Mouse (Mus musculus) megakaryocyte, embryonic 14.5 days (primary cell): ENCODE data around the gene Nrxn2. TPM values are rescaled to one million over a fixed set of nuclear protein-coding genes. Genes with fewer than 3 reads are reported as not detected.

Experiments
- H3K27me3 ChIP-seq: replicated peaks from 2 replicates; pipeline ENCODE3; 2012; ENCODE audit warnings: inconsistent platforms
- H3K36me3 ChIP-seq: replicated peaks from 2 replicates; pipeline ENCODE3; 2012; ENCODE audit warnings: low read length, inconsistent platforms, mixed read lengths
- H3K4me1 ChIP-seq: 2 replicates; pipeline ENCODE4 v1.6.1; 2012; ENCODE audit warnings: inconsistent platforms
- H3K4me3 ChIP-seq: replicated peaks from 2 replicates; pipeline ENCODE3; 2012; ENCODE audit warnings: moderate library complexity, mild to moderate bottlenecking, inconsistent platforms
- H3K9me3 ChIP-seq: 2 replicates; pipeline ENCODE4 v1.6.1; 2012; ENCODE audit warnings: inconsistent platforms
- FLI1 ChIP-seq: IDR thresholded peaks from 2 replicates; pipeline ENCODE4 v1.6.1; 2012; ENCODE audit warnings: low read length, inconsistent platforms, mixed read lengths
- GATA1 ChIP-seq: IDR thresholded peaks from 3 replicates; pipeline ENCODE4 v1.6.1; 2012; ENCODE audit warnings: mixed read lengths, low read length, inconsistent platforms, borderline replicate concordance
- polyA plus RNA-seq: library from polyadenylated mRNA; stranded (reverse); fragments of >175 nt; gene quantifications from 2 replicates; pipeline ENCODE4 v1.2.3, GENCODE M21; 2012; ENCODE audit warnings: low replicate concordance; ENCODE audit not compliant: insufficient read depth

Nrxn2 gene
- polyA plus RNA-seq, 1 experiment: 0.62 TPM

- H3K9me3 ChIP-seq: no peaks in the 10 kb centered on the region
- no peaks in the 10 kb centered on the region for H3K27me3 ChIP-seq
- peaks cover 74% of the 10 kb centered on the region for H3K4me1 ChIP-seq
- TF ChIP-seq GATA1: no peak
- TF ChIP-seq FLI1: no peak
- H3K4me3 ChIP-seq: no peak overlapping the region
- H3K36me3 ChIP-seq: peaks cover 54% of the 10 kb centered on the region
These were observed 37.9 kb upstream of the Nrxn2 start for GRCm38 (mm10) chr19:6380411-6381166.

DNA sequence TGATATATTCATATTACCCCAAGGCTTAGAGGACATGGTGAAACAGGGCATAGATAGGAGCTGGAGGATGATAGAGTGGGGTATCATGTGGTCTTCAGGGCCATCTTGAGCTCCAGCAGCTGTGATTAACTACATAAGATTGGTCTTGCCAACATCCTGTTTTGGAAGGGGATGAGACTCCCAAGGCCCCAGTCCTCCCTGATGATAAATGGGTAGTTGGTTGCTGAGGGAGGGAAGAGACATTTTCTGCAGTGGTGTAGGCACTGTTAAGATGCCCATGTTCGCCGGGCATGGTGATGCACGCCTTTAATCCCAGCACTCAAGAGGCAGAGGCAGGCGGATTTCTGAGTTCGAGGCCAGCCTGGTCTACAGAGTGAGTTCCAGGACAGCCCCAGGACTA lies 37.3 kb upstream of the Nrxn2 start:
- Histone ChIP-seq H3K36me3 (peaks cover 50% of the 10 kb centered on the region), H3K4me1 (peaks cover 75% of the 10 kb centered on the region), H3K4me3 (no peak overlapping the region), H3K9me3 (no peaks in the 10 kb centered on the region), H3K27me3 (peaks cover 3% of the 10 kb centered on the region)
- no peak for TF ChIP-seq FLI1
- TF ChIP-seq GATA1: no peak

DNA sequence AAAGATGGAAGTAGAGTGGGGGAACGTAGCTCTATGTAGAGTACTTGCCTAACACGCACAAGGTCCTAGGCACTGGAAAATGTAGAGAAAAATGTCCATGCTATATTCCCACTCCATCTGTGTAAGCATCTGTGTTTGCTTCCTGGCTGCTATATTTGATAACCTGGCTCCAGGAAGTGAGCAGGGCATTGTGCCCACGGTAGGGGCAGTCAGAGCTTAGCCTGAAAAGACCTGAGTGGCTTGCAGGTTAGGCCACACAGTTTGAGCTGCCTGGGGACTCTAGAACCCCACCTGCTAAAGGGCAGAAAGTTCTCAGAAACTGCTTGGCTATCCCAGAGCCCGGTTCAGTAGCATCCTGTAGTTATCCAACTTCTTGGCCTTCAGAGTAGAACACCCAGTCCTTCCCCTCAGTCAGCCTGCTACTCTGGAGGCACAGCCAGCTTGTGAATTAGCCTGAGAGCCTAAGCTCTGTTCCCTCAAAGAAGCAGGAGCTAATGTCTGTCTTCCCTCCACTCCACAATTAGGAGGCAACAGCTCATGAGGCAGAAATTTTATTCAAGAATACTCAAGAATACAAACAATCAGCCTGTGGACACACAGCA lies 36.1 kb upstream of the Nrxn2 start:
- Histone ChIP-seq H3K4me3 (no peak overlapping the region), H3K36me3 (peaks cover 42% of the 10 kb centered on the region), H3K27me3 (peaks cover 14% of the 10 kb centered on the region), H3K4me1 (peaks cover 79% of the 10 kb centered on the region), H3K9me3 (no peaks in the 10 kb centered on the region)
- TF ChIP-seq GATA1 (no peak), FLI1 (no peak)

GRCm38 (mm10) chr19:6383470-6383869 lies 35.1 kb upstream of the Nrxn2 start:
- H3K27me3 ChIP-seq: peaks cover 23% of the 10 kb centered on the region
- peaks cover 73% of the 10 kb centered on the region for H3K4me1 ChIP-seq
- H3K36me3 ChIP-seq: peaks cover 34% of the 10 kb centered on the region
- TF ChIP-seq FLI1 (no peak), GATA1 (no peak)
- no peaks in the 10 kb centered on the region for H3K9me3 ChIP-seq
- H3K4me3 ChIP-seq: no peak overlapping the region

GRCm38 (mm10) chr19:6384128-6384527 lies 34.4 kb upstream of the Nrxn2 start, which contains the start of gene Pygm:
Pygm (plus strand) TSS chr19:6384399.
- H3K9me3 ChIP-seq: no peaks in the 10 kb centered on the region
- H3K4me1 ChIP-seq: peaks cover 71% of the 10 kb centered on the region
- peaks cover 32% of the 10 kb centered on the region for H3K36me3 ChIP-seq
- H3K27me3 ChIP-seq: peaks cover 29% of the 10 kb centered on the region
- peak within 1 kb of the TSS; percentile 38 for H3K4me3 ChIP-seq
- TF ChIP-seq GATA1: no peak
- no peak for TF ChIP-seq FLI1

- peaks cover 79% of the 10 kb centered on the region for H3K4me1 ChIP-seq
- peaks cover 34% of the 10 kb centered on the region for H3K36me3 ChIP-seq
- no peak for TF ChIP-seq GATA1
- TF ChIP-seq FLI1: no peak
- no peaks in the 10 kb centered on the region for H3K9me3 ChIP-seq
- peaks cover 38% of the 10 kb centered on the region for H3K27me3 ChIP-seq
- peak overlapping the region; percentile 20 for H3K4me3 ChIP-seq
These were observed 33.6 kb upstream of the Nrxn2 start for GRCm38 (mm10) chr19:6384954-6385353.

GRCm38 (mm10) chr19:6385419-6385818 lies 33.1 kb upstream of the Nrxn2 start:
- TF ChIP-seq GATA1 (no peak), FLI1 (no peak)
- Histone ChIP-seq H3K27me3 (peaks cover 41% of the 10 kb centered on the region), H3K4me1 (peaks cover 82% of the 10 kb centered on the region), H3K9me3 (no peaks in the 10 kb centered on the region), H3K36me3 (peaks cover 35% of the 10 kb centered on the region), H3K4me3 (no peak overlapping the region)

DNA sequence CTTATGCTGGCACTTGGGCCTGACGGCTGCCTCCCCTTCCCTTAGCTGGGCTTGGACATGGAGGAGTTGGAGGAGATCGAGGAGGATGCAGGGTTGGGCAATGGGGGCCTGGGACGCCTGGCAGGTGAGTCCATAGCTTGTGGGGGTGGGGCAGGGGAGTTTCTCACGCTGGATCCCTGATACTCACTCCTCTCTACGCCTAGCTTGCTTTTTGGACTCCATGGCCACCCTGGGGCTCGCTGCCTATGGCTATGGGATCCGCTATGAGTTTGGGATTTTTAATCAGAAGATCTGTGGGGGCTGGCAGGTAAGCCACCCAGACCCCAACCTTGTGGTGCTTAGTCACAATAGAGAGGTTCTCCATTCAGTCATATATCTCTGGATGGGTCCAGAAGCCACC lies 32.7 kb upstream of the Nrxn2 start:
- Histone ChIP-seq H3K36me3 (peaks cover 35% of the 10 kb centered on the region), H3K9me3 (no peaks in the 10 kb centered on the region), H3K4me3 (no peak overlapping the region), H3K4me1 (peaks cover 82% of the 10 kb centered on the region), H3K27me3 (peaks cover 45% of the 10 kb centered on the region)
- TF ChIP-seq GATA1 (no peak), FLI1 (no peak)

DNA sequence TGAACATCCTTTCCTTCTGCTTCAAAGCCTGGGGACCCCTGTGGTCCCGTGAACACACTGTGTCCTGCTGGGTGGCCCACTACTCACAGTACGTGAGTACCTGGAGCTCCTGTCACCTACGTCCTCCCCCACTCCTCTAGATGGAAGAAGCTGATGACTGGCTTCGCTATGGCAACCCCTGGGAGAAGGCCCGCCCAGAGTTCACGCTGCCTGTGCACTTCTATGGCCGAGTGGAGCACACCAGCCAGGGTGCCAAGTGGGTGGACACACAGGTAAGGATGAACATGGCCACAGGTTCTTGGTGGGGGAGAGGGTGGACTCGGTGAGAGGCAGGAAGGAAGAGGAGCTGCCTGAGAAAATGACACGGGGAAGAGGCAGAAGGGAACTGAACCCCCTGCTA lies 32.3 kb upstream of the Nrxn2 start:
- Histone ChIP-seq H3K36me3 (peaks cover 35% of the 10 kb centered on the region), H3K4me3 (no peak overlapping the region), H3K4me1 (peaks cover 82% of the 10 kb centered on the region), H3K27me3 (peaks cover 48% of the 10 kb centered on the region), H3K9me3 (no peaks in the 10 kb centered on the region)
- TF ChIP-seq FLI1 (no peak), GATA1 (no peak)

DNA sequence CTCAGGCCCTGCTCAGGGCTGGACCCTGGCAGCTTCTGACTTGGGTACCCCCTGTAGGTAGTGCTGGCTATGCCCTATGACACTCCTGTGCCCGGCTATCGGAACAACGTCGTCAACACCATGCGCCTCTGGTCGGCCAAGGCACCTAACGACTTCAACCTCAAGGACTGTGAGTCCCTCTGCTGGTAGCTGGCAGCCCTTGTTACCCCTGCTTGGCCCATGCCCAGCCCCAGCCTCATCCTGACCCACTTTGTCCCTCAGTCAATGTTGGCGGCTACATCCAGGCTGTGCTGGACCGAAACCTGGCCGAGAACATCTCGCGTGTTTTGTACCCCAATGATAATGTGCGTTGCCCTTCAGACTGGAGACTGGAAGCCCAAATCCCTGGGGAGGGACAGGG lies 30.5 kb upstream of the Nrxn2 start:
- peaks cover 45% of the 10 kb centered on the region for H3K36me3 ChIP-seq
- H3K4me1 ChIP-seq: peaks cover 81% of the 10 kb centered on the region
- H3K27me3 ChIP-seq: peaks cover 49% of the 10 kb centered on the region
- TF ChIP-seq GATA1: no peak
- no peak for TF ChIP-seq FLI1
- no peaks in the 10 kb centered on the region for H3K9me3 ChIP-seq
- H3K4me3 ChIP-seq: no peak overlapping the region
